Mouse (Mus musculus) left cerebral cortex, adult 8-10 months (tissue): Measurements from ENCODE around the gene Krt18. TPM values are rescaled to one million over a fixed set of nuclear protein-coding genes. Genes with fewer than 3 reads are reported as not detected.
A peak's percentile ranks its signal among the peaks of the same experiment; 100 is the strongest.
"Not testable (repeated sequence)": the region's sequence is repeated elsewhere in the genome, so short reads cannot be mapped to it uniquely, and the experiment has no call there.

Experiments
- DNase-seq, 2 experiments: peaks; one replicate each; pipeline ENCODE4 v3.0.0; 2022; ENCODE audit warnings: low spot score in 2 of 2
- total RNA-seq, 4 experiments: library from RNA; stranded (reverse); gene quantifications; 2 replicates each; pipeline ENCODE4 v1.2.4; 2022

Gene Krt18
- total RNA-seq, result 1 to 10 TPM in 2 of 4 experiments, under 1 TPM in 2; 0.26 to 2.5 (median 1.3) TPM

DNA sequence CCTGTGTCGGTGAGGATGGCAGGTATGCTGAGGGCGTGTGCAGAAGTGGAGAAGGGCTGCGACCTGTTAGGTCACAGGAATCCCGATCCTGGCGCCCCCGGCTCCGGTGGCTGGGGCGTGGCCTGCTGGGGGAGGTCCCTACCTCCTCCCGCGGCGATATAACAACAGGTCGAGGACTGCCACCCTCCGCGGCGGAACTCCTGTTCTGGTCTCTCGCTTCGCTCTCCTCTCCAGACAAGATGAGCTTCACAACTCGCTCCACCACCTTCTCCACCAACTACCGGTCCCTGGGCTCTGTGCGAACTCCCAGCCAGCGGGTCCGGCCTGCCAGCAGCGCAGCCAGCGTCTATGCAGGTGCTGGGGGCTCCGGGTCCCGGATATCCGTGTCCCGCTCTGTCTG is at the start of gene Krt18:
Gene Krt18 (plus strand): TSS at position 141 of the 400 bp plus-strand sequence.
- DNase-seq, result no peak

DNA sequence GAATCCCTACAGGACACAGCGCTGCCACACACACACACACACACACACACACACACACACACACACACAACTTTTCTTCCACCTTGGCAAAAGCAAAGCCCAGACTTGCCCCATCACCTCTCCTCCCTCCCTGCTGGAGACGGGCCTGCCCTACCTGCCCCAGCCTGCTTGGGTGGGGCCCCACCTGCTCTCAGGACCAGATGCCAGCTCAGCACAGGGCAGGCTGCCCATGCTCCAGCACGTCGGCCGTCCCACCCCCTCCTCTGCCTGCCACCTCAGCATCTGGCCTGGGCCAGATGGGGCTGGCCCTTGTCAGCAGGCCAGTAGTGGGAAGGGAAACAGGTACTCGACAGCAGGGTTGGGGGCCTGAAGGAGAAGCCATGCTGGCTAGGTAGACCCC is 47.1 kb upstream of the Krt18 start:
- no peak for DNase-seq

DNA sequence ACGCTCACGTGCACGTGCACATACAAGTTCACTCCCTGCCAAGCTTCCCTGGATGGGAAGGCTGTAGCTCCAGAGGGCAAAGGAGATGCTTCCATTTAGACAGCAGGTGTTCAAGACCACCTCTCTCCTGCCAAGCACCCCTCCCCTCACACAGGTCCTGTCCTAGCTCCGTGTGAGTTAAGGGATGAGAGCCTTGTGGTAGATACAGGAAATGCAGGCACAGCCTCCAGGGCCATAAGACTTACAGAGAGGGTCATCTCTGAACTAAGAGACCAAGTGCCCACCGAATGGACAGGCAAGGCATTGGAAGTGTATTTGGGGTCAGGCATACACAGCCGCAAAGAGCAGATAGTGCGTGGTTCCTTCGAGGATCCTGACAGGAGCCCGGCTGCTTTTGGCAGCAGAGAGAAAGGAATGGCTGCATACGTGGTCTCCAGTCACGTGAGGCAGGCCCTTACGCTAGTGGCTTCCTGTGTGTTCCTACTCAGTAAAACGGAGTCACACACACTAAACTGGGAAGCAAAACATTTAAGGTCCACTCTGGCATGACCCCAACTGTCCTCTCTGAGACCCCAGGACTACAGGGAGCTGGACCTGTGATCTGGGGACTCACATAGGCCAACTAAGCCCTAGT is 44.5 kb upstream of the Krt18 start:
- no peak for DNase-seq

DNA sequence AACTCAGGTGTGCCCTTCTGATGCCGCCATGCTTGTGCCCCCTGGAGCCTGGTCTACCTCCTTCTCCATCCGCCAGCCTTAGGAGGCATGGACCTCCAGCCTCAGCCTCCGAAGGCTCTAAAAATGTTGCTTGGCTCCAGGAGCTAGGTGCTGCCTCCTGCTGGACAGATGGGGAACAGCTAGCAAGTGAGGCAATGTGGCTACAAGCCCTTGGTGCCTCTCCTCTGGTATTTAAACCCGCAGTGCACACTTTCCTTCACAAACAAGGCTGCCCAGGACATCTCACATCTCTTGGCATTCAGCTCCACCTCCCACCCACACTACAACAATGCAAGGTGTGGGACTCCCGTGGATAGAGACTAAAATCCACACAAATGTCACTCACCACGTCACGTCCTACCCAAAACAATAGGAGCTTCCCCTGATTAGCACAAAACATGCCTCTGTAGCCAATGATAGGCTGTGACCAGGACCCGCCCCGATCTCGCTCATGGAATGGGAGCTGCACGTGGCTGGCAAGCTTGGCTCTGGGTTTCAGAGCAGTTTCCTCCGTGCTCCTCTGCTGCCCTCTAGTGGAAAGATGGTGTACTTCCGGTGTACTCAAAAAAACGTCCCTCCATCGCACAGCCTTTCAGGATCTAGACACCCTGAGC is 43.9 kb upstream of the Krt18 start:
- DNase-seq, result peak; percentile 81 to 90

DNA sequence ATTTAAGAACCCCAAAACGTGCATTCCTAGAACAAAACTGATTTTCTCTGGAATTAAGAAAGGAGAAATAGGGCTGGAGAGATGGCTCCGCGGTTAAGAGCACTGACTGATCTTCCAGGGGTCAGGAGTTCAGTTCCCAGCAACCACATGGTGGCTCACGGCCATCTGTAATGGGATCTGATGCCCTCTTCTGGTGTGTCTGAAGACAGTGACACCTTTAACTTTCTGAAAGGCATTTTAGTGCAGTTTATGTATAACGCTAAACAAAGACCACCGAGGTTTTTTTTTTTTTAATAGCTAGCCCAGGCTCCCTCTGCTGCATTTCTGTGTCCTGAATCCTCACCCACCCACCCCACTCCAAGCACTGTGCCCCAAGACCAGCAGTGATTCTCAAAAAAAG is 43.2 kb upstream of the Krt18 start:
- DNase-seq, result no peak

DNA sequence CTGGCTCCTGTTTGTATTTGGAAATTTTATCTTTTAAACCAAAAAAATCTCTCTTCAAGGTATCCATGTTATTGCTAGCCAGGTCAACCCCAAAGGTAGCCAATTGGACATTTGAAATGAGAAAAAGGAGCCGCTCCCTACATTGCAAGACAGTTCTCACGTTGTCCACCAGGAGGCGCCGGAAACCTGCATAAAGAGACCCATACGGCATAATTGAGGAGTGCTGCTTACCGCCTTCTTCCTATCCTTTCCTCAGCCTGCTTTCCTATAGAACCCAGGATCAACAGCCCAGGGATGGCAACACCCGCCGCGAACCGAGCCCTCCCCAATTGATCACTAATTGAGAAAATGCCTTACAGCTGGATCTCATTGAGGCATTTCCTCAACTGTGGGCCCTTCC is 39.9 kb upstream of the Krt18 start:
- DNase-seq, result peak; percentile 57 to 92

DNA sequence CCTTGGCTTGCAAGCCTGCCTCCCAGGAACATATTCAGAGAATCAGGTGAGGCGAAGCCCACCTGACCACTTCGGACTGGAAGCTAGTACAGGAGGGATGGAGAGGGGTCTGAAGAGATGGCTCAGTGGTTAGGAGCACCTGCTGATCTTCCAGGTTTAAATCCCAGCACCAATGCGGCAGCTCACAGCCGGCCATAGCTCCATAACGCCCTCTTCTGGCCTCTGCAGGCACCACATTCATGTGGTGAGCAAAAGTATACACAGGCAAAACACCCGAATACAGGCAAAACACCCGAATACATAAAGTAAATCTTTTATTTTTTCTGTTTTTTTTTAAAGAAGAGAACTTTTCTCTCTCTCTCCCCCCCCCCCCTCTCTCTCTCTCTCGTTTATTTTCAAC is 39.3 kb upstream of the Krt18 start:
- no peak for DNase-seq

DNA sequence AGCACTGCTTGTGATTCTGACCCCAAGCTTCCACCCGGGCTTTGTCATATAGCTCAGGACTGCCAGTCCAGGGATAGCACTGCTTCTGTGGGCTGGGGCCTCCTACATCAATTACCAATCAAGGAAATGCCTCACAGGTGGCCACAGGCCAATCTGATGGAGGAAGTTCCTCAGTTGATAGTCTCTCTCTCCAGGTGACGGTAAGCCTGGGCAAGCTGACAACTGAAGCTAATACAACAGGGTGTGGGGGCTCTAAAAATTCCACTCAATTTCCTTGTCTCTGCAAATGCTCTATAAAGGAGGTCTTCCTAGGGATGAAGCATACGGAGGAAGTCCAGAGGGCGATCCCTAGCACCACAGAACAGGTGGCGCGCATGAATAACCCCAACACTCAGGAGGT is 37.0 kb upstream of the Krt18 start:
- no peak for DNase-seq

DNA sequence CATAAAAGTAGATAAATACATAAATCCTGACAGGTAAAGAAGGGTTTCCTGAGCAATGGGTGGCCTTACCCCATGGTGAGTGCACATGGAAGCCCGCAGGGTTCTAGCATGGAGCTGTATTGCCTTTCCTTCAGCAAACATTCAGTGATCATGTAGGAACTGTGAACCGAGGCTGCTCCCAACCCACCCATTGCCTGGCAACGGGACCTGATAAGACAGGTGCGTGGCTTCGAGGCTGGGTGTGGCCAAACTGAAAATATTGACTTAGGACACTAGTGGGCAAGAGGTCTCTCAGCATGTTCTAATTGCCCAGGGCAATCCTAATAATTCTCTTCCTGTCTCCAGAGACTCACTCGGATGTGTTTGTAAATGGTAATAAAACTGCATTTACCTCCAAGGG is 33.6 kb upstream of the Krt18 start:
- DNase-seq, result no peak

DNA sequence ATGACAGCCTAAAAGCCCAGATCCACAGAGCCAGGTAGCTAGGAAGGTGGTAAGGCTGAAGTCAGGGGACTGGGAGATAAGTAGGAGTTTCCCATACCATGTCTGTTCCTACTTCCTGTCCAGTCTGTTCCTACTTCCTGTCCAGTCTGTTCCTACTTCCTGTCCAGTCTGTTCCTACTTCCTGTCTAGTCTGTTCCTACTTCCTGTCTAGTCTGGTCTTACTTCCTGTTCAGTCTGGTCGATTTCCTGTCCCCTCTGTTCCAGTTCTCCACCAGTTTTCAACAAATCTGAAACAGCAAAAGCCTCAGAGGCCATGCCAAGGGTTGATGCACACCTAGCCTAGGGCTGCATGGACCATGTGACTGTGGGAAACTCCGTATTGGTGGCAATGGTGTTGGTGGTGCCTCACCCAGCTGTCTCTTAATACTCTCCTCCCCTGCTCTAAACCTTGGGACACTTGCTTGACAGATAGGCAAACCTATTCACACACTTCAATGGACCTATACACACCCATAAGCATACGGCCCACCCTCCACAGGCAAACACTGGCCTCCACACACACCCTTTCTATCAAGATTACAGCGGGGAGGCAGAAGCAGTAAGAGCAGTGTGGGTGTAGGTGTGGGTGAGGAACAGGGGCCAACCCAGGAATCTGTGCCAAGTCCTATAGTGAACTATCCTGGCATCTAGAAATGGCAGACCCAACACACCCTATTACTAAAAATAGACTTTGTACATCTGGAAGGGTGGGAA is 32.3 kb upstream of the Krt18 start:
- DNase-seq, result no peak

DNA sequence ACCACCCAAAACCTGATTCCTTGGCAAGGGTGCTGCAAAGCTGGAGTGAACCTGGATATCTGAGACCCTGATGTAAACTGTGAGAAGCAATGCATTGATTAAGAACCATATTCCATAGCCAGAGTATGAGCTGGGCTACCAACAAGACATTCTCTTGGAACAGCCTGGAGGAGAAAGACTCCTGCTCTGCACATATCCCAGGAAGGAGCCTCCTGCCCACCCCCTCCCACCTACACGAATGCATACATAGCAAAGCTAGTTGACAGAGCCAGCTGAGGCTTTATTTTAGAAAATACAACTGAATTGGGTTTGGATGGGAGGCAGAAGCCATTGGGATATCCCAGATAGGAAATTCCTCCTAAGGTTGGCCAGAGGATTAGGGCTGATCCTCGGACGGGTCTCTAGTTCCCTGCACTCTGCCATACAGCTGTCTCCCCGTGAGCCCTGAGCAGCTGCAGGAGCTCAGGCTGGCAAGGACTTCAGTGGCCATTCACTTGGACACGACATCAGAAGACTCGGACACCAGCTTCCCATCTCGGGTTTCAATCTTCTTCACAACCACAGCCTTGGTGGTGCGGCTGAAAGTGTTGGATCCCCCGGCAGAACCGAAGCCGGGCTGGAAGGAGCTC is 31.4 kb upstream of the Krt18 start:
- DNase-seq, result not testable (repeated sequence)

DNA sequence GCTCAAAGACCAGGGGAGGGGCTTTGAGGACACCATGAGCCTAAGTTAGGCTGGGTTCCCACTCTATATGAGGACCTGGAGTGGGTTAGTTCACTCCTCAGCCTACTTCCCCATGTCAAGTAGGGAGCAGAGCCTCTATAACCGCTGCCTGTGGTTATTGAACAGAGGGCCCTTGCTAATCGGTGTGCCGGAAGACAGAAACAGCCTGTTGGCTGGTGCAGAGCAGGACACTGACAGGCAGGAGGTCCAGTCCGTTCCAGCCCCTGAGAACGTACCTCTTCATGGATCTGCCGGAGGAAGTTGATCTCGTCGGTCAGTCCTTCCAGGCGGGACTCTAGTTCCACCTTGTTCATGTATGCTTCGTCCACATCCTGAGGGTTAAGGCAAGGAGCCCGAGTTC is 28.8 kb upstream of the Krt18 start:
- DNase-seq, result no peak

DNA sequence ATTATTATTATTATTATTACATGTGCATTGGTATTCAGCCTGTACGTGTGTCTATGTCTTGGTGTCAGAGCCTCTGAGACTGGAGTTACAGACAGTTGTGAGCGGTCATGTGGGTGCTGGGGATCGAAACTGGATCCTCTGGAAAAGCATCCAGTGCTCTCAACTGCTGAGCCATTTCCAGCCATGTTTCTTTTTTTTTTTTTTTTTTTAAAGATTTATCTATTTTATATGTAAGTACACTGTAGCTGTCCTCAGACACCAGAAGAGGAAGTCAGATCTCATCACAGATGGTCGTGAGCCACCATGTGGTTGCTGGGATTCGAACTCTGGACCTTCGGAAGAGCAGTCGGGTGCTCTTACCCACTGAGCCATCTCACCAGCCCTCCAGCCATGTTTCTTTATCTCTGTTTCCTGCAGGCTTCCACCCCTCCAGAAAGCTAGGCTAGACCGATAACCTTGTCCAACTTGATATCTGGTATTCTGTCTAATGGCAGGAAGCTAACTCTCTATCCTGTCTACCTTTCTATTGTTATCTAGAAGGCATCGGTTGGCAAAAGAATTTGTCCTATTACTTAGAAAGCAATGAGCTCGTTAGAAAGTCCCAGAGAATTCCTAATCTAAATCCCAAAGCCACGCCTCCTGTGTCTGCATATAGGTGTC is 28.2 kb upstream of the Krt18 start:
- DNase-seq, result no peak

DNA sequence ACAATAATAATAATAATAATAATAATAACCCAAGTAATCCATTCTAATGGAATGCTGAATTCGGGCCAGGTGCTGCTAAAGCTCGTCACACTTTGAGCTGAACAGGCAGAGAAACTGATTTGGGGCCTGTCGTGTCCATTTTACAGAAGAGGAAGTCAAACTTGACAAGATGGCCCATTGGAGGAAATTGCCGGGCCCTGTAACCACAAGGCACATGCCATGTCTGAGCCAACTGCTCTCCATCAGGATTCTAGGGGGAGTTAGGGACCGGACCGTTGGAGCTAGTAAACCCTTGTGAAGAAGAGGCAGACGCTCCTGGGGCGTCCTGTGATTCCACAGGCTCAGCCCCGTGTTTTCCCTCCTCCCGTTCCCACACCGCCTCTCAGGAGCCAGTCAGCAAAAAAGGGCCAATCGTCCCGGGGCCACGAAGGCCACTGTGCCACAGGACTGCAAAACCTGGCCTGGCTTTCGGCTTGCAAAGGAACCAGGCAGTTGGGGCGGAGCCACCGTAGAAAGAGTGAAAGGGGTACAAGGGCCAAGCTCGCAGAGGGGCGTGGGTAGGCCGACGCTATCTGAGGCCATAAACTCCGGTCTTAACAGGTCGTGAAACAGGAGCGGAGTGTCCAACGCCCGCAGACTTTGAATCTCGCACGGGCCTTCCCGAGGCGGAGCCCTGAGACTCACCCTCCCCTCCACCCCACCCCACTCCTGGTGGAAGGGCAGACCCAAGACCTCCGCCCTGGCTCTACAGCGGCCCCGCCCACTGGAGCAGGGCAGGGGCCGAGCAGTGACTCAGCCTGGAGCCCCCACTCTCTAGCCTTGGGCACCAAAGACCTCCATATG is 25.1 kb upstream of the Krt18 start:
- no peak for DNase-seq

DNA sequence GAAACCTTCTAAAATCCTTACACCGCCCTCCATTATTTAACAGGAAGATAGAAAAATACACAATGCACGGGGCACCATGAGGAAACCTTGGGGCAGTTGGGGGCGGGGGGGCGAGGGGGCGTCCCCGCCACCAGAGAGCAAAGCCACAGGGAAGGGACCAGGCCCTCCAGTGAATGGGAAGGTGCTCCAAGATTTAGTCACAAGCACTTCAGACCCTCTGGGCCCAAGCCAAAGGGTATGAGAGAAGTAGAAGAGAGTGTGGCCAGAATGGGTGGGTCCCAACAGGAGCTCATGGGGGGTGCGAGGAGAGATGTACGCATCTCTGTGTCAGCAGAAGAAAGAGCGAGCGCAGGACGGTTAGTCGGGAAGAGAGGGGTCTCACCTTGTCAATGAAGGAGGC is 24.5 kb upstream of the Krt18 start:
- no peak for DNase-seq

DNA sequence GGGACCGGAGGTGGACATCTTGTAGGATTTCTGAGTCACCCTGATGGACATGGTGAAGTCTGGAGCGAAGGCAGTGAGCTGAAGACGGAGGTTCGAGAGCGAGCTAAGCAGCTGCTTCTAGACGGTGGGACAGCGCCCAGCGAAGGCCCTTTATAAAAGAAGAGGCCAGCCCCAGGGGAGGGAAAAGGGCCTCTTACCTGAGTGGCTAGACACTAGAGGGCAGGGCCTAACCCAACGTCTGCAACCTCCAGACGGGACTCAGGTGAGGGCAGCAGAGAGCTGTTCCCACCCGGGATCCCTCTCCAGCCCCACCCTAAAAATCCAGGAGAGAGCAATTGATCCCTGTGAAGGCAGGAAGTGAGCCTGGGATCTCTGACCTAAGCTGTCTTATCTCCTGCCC is 23.8 kb upstream of the Krt18 start, which contains the start of gene Krt8:
Gene Krt8 (minus strand): TSS at position 294 of the 400 bp plus-strand sequence.
- DNase-seq, result no peak

DNA sequence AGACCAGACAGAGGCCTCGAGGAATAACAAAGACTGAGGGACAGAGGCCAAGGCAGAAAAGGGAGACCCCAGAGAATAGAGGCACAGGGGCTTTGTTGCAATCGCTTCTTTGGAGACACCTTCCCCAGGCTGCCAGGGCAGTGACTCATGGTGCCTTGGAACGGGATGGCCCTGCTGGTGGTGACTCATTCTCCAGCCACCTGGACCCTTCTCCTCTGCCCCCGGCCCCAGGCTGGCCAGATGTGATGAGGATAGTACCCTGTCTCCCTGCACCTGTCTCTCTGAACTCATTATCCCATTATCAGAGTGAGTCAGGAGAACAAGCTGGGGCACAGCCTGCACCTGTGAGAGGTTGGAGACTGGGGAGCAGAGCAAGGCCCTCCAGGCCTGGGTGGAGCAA is 22.7 kb upstream of the Krt18 start:
- DNase-seq, result no peak

DNA sequence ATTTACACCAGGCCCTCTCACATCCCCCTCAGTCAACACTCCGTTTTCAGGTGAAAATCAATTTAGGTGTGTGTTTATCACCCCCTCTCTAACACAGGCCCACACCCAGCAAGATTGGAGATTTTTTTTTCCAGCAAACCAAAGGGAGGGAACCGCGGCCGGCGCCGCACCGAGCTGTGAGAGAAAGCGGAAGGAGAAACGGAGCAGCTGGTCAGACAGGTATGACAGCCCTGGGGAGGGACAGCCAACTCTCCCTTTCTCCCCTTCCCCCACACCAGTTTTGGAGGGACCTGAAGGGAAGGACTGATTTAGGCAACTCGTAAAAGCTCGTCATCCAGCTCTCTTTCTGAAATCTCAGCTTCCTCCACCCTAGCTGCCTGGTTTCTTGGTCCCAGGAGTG is 21.7 kb upstream of the Krt18 start:
- DNase-seq, result no peak

DNA sequence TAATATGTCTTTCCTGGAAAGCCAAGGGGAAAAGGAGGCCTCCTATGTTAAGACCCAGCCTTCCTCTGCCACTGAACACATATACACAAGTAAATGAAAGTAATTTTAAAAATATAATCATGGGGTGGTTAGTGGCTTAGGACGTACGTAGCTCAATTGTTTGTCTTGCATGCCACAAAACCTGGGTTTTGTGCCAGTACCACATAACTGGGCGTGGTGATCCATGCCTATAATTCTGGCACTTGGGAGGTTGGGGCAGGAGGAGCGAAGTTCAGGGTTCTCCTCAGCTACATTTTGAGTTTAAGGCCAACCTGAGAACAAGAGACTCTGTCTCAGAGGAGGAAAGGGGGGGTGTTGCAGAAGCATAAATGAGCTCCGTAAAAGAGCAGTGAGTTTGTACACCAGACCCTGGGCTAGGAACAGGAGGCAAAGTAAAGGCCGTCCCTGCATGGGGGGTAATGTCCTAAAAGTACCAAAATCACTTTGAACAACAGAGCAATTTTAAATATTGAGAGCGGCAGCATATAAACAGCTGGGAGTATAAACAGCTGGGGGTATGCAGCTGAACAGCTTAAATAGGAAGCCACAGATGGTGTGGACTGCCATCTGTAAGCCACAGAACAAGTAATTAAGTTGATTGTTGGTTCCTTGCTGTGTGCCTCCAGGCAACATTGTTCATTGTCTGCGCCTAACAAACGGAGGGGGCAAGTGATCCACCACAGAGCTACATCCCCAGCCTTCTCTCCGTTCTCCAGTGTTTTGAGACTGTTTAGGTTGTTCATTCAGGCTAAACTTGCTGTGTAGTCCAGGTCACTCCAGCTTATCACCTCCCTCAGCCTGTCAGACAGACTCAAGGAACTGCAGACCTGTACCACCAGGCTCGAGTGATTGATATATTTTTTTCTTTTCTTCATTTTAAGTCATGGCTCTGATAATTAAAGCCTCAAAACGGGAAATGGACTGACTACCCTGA is 20.6 kb upstream of the Krt18 start:
- DNase-seq, result no peak
